Mouse (Mus musculus): ENCODE data around the gene Spem2.

Spem2 gene

DNA sequence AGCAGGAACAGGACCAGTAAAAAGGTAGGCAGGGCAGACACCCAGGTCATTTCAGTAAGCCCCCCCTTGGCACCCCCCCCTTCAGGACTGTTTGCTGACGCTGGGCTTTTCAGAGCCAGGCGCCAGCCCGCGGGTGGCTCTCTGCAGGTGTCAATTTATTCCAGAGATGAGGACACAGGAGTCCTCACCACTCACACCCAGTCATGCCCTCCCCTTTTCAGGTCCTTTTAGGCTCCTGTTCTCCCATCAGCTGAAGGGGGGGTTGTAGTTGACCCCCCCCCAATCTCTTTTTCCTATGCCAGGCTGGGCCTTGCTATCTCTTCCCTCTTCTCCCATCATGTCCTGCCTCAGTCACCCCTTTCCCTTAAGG, 17.7 kb upstream of the Spem2 start:
- DNase-seq (ENCODE audit: low read depth, low spot score) = no peak

- no peak for DNase-seq (ENCODE audit: low read depth, low spot score)
These were observed 17.2 kb upstream of the Spem2 start for GRCm38 (mm10) chr11:69835326-69835965.

GRCm38 (mm10) chr11:69834001-69834549, 15.8 kb upstream of the Spem2 start:
- no peak for DNase-seq (ENCODE audit: low read depth, low spot score)

DNA sequence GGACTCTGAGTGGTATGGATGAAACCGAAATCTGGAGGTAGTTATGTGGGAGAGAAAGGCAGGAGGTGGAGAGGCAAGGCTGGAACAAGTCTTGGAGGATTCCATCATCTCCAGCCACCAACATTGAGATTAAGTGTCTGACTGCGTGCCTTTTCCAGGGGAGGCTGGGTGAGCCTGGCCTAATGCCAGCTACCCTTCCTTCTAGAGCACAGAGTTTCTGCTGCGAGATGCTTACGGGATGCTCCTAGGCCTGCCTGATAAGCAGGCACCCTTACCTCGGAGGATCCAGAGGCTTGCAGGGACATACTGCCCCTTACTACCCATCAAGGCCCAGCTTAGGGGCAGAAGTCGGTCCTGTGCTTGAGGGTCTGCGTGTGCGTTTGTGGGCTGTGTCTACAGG, 15.3 kb upstream of the Spem2 start:
- no peak for DNase-seq (ENCODE audit: low read depth, low spot score)

- no peak for DNase-seq (ENCODE audit: low read depth, low spot score)
These were observed 10.6 kb upstream of the Spem2 start for GRCm38 (mm10) chr11:69828832-69829231.

GRCm38 (mm10) chr11:69823456-69823855, 5.2 kb upstream of the Spem2 start:
- no peak for DNase-seq (ENCODE audit: low read depth, low spot score)

DNA sequence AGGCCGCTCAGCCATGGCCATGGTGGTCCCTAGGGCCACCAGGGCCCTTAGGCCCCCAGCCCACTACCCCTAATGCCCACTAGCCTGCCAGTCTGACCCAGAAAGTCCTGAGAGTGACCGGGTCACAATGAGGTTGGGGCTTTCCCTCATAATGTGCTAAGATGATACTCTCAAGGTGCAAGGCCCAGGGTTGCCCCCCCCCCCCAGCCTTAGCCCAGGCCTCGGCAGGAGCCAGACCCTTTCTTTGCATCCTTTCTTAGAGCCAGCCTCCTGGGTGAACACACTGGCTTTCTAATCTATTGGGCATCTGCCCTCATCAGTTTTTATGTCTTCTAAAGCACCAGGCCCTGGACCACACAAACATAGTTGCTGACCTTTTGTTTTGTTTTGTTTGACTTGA, 3.8 kb upstream of the Spem2 start, which contains the start of gene Spem1:
Spem1 (minus strand) TSS at position 101 of the 400 bp plus-strand sequence.
- no peak for DNase-seq (ENCODE audit: low read depth, low spot score)

- no peak for DNase-seq (ENCODE audit: low read depth, low spot score)
These were observed 606 bp upstream of the Spem2 start for GRCm38 (mm10) chr11:69818871-69819270.

- DNase-seq (ENCODE audit: low read depth, low spot score) = no peak
These were observed 1.7 kb downstream of the Spem2 start for GRCm38 (mm10) chr11:69816520-69816919.

GRCm38 (mm10) chr11:69815155-69815554, 3.1 kb downstream of the Spem2 start, which contains the start of gene Gm39566:
Gm39566 (minus strand) TSS chr11:69815298.
- DNase-seq (ENCODE audit: low read depth, low spot score) = no peak

DNA sequence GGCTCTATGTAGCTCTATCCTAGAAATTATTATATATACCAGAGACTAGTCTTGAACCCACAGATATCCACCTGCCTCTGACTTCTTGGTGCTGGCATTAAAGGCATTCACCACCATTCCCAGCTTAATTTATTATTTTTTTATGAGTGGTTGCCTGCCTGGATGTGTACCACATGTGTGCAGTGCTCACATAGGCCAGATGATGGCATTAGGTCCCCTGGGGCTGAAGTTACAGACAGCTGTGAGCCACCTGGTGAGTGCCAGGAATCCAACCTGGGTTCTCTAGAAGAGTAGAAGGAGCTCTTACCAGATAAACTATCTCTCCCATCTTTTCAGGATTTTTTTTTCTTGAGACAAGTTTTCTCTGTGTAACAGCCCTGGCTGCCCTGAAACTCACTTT, 8.0 kb downstream of the Spem2 start:
- DNase-seq (ENCODE audit: low read depth, low spot score) = no peak

GRCm38 (mm10) chr11:69807641-69808040, 10.6 kb downstream of the Spem2 start:
- DNase-seq (ENCODE audit: low read depth, low spot score) = no peak

DNA sequence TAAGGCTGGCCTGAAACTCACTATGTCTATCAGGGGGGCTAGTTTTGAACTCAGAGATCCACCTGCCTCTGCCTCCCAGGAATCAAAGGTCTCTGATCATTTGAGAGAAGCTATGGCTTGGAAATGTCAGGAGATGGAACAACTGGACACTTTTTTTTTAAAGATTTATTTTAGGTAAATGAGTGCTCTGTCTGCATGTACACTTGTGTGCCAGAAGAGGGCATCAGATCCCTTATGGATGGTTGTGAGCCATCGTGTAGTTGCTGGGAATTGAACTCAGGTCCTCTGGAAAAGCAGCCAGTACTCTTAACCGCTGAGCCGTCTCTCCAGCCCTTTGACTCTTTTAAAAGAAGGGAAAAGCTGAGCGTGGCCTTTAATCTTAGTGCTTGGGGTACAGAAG, 11.9 kb downstream of the Spem2 start:
- DNase-seq (ENCODE audit: low read depth, low spot score) = no peak

DNA sequence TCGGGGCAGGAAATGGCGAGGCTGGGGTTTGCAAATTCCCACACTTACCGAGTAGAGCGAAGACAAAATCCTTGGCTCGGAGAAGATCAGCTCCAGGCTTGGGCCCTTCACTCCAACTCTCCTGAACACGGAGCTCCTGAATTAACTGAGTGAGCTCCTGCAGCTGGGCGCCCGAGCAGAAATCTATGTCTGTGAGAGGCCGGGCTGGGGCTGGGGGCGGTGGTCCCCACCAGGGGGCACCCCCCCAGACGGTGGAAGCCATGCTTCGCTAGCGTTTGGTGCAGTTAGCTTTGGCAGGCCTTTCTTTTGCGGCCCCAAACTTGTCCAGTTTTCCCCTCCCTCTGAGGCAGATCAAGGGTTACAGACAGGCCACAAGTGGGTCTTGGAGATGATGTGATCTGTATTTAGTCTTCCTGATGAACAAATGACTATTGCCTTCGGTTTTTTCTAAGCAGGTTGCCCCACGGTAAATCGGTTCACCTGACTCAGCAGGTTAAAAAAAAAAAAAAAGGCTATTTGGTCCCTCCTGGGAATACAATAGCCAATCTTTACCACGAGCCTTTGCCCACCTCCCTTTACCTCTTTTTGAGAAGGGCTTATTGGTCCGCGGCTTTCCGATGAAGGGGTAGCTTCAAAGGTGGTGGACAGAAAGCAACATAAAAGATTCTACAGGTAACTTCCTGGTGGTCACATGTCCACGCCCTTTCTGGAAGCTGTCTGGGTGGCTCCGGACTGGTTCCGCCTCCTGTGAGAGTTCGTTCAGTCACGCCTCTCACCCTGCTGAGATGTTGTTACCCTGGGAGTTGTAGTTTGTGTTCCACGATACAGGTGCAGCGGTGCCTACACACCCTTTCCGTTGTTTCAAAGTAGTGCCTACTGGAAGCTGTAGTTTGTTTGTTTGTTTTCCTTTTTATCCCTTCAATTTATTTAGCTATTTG, 13.0 kb downstream of the Spem2 start, which contains the start of gene Tmem102:
Tmem102 (minus strand) TSS at position 653 of the 938 bp plus-strand sequence.
- no peak for DNase-seq (ENCODE audit: low read depth, low spot score)

GRCm38 (mm10) chr11:69804652-69804940, 13.7 kb downstream of the Spem2 start:
- no peak for DNase-seq (ENCODE audit: low read depth, low spot score)

DNA sequence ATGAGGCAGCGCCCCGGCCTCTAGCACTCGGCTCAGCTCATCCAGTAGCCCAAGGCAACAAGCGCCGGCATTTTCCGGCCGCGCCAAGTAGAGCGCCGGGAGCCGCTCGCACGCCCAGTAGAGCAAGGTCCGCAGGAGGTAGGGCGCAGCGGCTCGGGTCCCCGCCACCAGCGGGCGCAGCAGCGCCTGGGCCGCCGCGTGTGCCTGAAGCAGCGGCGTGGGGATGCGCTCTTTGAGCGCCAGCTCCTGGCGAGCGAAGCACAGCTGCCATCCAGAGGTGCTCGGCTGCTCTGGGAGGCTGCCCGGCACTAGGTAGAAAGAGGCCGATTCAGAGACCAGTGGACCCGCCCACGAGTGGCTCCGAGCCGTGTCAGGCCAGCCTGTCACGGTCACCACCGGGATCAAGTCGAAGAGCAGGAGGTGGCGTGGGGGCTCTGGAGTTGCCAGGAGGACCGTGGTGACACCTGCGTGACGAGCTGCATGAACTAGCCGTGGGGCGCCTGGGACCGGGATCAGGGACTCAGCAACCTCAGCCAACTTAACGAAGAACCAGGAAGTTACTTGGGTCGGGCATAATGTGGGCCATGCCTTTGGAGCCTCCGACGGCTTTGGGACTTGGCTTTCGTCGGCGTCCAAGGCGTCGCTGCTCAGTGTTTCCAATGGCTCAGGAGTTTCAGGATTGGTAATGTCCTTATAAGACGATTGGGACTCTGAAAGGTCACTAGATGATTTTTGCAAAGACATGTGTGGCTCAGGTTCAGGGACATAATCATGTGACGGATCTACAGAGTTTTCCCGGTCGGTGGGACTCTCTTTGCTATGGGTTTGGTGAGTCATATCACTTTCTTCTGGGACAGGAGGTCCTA, 14.2 kb downstream of the Spem2 start:
- DNase-seq (ENCODE audit: low read depth, low spot score) = no peak

DNA sequence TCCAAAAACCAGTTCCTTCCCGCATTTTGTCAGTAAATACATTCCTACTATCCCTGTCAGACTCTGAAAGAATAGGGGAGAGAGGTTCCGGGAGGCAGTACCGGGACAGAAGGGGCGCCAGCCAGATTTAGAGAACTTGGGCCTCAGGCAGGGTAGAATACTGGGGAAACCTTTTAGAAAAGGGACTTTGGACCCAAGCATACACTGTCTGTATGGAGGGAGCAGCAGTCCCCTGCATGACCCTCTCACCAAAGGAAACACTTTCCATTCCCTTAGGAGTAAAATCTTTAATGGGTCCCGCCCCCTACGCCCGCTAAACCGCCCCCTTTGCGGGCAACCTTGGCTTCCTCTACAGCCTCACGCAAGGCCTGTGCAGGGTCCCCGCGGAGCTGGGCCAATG, 14.9 kb downstream of the Spem2 start:
- DNase-seq (ENCODE audit: low read depth, low spot score) = no peak

GRCm38 (mm10) chr11:69802648-69803105, 15.6 kb downstream of the Spem2 start:
- DNase-seq (ENCODE audit: low read depth, low spot score) = no peak

DNA sequence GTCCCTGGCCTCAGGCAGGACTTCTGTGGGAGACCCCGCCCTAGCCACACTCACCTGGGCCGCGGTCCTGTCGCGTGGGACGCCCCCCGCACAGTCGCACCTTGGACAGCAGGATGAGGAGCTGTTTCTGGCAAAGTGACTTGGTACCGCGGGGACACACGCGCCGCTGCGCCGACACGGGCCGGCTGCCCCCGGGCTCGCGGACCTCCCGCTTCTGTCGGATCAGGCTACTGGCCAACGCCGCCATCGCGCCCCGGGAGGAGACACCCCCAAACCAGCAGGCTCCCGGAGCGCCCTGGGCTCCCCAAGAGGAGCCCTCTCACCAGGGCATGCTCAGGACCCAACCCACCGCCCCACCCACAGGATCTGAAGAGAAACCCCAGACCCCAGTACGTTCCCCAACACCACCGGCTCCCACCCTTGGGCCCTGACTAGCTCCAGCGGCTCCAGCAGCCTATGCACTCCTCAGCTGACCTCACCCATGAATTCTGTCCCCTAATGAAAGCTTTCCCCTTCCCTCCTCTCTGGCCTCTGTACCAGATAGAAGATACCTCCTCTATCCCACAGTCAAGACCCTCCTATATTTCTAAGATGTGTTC, 16.8 kb downstream of the Spem2 start, which contains the start of gene Fgf11:
Fgf11 (minus strand) TSS at position 479 of the 599 bp plus-strand sequence.
- no peak for DNase-seq (ENCODE audit: low read depth, low spot score)

- no peak for DNase-seq (ENCODE audit: low read depth, low spot score)
These were observed 17.7 kb downstream of the Spem2 start for GRCm38 (mm10) chr11:69800392-69801197.

DNA sequence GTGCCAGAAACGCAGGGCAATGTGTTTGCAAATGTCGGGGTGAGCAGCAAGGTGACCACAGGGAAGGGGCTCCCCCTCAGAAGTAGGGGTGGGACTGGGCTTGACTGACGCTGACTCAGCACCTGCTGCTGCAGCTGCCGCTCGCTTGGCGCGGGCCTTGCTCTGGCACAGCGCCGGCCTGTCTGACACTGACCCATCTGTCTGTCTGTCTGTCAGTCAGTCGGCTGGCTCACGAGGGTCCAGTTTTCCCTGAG, 18.2 kb downstream of the Spem2 start:
- no peak for DNase-seq (ENCODE audit: low read depth, low spot score)

All from embryo, embryonic 11.5 days (tissue).